Mouse (Mus musculus) neural tube, embryonic 12.5 days (tissue): ENCODE measurements around the gene Nckap5. TPM values are rescaled to one million over a fixed set of nuclear protein-coding genes. Genes with fewer than 3 reads are reported as not detected.

Experiments
- ATAC-seq: fragments of 200-750 bp; cut with Nextera tagmentation; 2 replicates; pipeline ENCODE4 v1.8.0; 2017; ENCODE audit warnings: low read depth, mild to moderate bottlenecking, moderate TSS enrichment, moderate library complexity; ENCODE audit not compliant: low FRiP score
- H3K27ac ChIP-seq: fragments of 300-500 bp; sonication (generic); 2 replicates; pipeline ENCODE4 v1.5.1; 2016
- H3K27me3 ChIP-seq: fragments of 300-500 bp; sonication (generic); replicated peaks from 2 replicates; pipeline ENCODE4 v1.6.1; 2016; ENCODE audit warnings: mild to moderate bottlenecking
- H3K36me3 ChIP-seq: fragments of 300-500 bp; sonication (generic); 2 replicates; pipeline ENCODE4 v1.6.1; 2016; ENCODE audit warnings: mild to moderate bottlenecking
- H3K4me1 ChIP-seq: fragments of 300-500 bp; sonication (generic); 2 replicates; pipeline ENCODE4 v1.6.1; 2016
- H3K4me2 ChIP-seq: fragments of 300-500 bp; sonication (generic); replicated peaks from 2 replicates; pipeline ENCODE4 v1.6.1; 2016; ENCODE audit warnings: mild to moderate bottlenecking
- H3K4me3 ChIP-seq: fragments of 300-500 bp; sonication (generic); 2 replicates; pipeline ENCODE4 v1.5.1; 2016
- H3K9ac ChIP-seq: fragments of 300-500 bp; sonication (generic); 2 replicates; pipeline ENCODE4 v1.6.1; 2016; ENCODE audit warnings: mild to moderate bottlenecking
- H3K9me3 ChIP-seq: fragments of 300-500 bp; sonication (generic); 2 replicates; pipeline ENCODE4 v1.6.1; 2016; ENCODE audit warnings: mild to moderate bottlenecking
- WGBS: fragments of 180-500 bp; shearing (Covaris S2); methylation state at CpG from one replicate; pipeline ENCODE4 v1.1.7; 2016; 5-methylcytosine and 5-hydroxymethylcytosine counted together
- polyA plus RNA-seq: library from polyadenylated mRNA; unstranded; fragments of >200 nt; fragmentation: Nextera tagmentation; extraction: Ambion mirVana; gene quantifications from 2 replicates; pipeline ENCODE4 v1.2.1, GENCODE M21; 2016

The Nckap5 gene
- polyA plus RNA-seq, 1 experiment from 2014 or later, result 25.4 TPM

- H3K9me3 ChIP-seq, result no peaks in the 10 kb centered on the region
- no peaks in the 10 kb centered on the region for H3K36me3 ChIP-seq
- whole genome bisulfite sequencing, result 53% methylated on average over 5 of the region's 5 CpGs
- no peak overlapping the region for H3K9ac ChIP-seq
- H3K27ac ChIP-seq, result no peak overlapping the region
- no peak for ATAC-seq
- no peak overlapping the region for H3K4me2 ChIP-seq
- 0 out of 2 replicates have a peak, but pooled peaks cover 2% of the 10 kb centered on the region for H3K4me1 ChIP-seq
- no peaks in the 10 kb centered on the region for H3K27me3 ChIP-seq
- no peak overlapping the region for H3K4me3 ChIP-seq
Observed at GRCm38 (mm10) chr1:126511835-126512445, 318.7 kb downstream of the Nckap5 start.

DNA sequence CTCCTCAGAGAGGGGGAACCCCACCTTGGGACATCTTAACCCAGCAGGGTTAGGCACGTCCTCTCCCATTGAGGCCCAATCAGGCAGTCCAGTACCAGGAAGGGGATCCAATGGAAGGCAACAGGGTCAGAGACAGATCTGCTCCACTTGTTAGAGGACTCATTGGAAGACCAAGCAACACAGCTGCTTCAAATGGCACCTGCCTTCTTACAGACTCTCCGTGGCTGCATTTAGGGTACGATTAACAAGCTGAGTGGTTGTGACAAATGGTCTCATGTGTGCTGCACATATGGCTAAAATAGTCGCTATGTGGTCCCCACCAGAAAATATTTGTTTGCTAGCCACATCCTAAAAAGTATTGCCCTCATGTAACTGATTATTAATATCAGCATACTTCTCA is 325.9 kb downstream of the Nckap5 start:
- Histone ChIP-seq H3K36me3 (no peaks in the 10 kb centered on the region), H3K27me3 (no peaks in the 10 kb centered on the region), H3K9me3 (no peaks in the 10 kb centered on the region), H3K9ac (no peak overlapping the region), H3K4me2 (no peak overlapping the region), H3K4me1 (no peaks in the 10 kb centered on the region), H3K4me3 (no peak overlapping the region), H3K27ac (no peak overlapping the region)
- ATAC-seq, result no peak
- WGBS, result 83% methylated on average over 4 of the region's 4 CpGs

DNA sequence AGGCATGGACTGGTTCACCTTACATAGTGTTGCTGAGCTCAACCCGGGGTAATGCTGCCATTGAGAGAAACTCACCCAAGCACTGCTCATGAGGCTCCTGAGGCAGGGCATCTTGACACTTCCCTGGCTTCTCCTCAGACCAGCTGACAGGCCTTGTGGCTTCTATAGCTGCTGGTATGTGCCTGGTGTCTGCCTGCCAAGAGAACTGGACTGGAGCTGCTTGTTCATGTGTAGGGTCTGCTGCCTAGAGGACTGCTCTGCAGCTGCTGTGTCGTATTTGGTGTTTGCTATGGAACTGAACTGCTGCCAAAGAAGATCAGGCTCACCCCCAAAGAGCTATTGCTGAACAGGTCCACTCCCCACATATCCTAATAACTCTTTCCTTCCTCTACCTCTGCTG is 327.9 kb downstream of the Nckap5 start:
- ATAC-seq, result no peak
- WGBS, result 91% methylated on average over 2 of the region's 2 CpGs
- no peaks in the 10 kb centered on the region for H3K9me3 ChIP-seq
- H3K27ac ChIP-seq, result no peak overlapping the region
- no peaks in the 10 kb centered on the region for H3K36me3 ChIP-seq
- no peak overlapping the region for H3K4me2 ChIP-seq
- H3K4me1 ChIP-seq, result no peaks in the 10 kb centered on the region
- no peaks in the 10 kb centered on the region for H3K27me3 ChIP-seq
- H3K9ac ChIP-seq, result no peak overlapping the region
- no peak overlapping the region for H3K4me3 ChIP-seq

- peaks cover 7% of the 10 kb centered on the region for H3K4me1 ChIP-seq
- no peaks in the 10 kb centered on the region for H3K27me3 ChIP-seq
- H3K4me3 ChIP-seq, result no peak overlapping the region
- no peak overlapping the region for H3K4me2 ChIP-seq
- ATAC-seq, result no peak
- H3K9me3 ChIP-seq, result no peaks in the 10 kb centered on the region
- H3K27ac ChIP-seq, result no peak overlapping the region
- no peaks in the 10 kb centered on the region for H3K36me3 ChIP-seq
- H3K9ac ChIP-seq, result no peak overlapping the region
- WGBS, result 79% methylated on average over 7 of the region's 7 CpGs
Observed at GRCm38 (mm10) chr1:126496722-126497121, 333.9 kb downstream of the Nckap5 start.

GRCm38 (mm10) chr1:126492206-126493071 is 338.2 kb downstream of the Nckap5 start:
- no peaks in the 10 kb centered on the region for H3K36me3 ChIP-seq
- peak; percentile 89 for ATAC-seq
- 8% methylated on average over 35 of the region's 35 CpGs for WGBS
- H3K27ac ChIP-seq, result no peak overlapping the region
- H3K9me3 ChIP-seq, result no peaks in the 10 kb centered on the region
- H3K27me3 ChIP-seq, result no peaks in the 10 kb centered on the region
- peak overlapping the region; percentile 70 for H3K9ac ChIP-seq
- peaks cover 18% of the 10 kb centered on the region for H3K4me1 ChIP-seq
- peak overlapping the region; percentile 83 for H3K4me2 ChIP-seq
- H3K4me3 ChIP-seq, result peak overlapping the region; percentile 52

DNA sequence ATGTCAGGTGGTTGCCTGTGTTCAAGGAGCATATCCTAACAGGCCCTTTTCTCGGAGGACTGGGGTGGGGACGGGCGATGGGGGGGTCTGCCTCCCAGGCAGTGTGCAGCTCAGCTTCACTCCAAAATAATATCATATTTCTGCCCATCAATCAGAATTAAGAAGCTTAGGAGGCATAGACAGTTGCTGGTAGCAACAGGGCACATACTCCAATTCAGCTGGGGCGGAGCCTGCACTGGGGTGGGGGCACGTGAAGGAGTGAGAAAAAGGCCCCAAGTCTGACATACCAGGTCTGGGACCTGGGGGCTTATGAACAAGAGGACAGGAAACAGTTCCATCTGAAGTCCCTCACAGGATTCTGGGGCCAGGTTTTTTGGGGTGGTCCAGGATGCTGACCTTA is 339.2 kb downstream of the Nckap5 start:
- no peak for ATAC-seq
- H3K4me3 ChIP-seq, result no peak overlapping the region
- no peaks in the 10 kb centered on the region for H3K9me3 ChIP-seq
- peak overlapping the region; percentile 83; the same call in 1 of the 2 replicates for H3K4me2 ChIP-seq
- H3K9ac ChIP-seq, result no peak overlapping the region
- WGBS, result 83% methylated on average over 5 of the region's 5 CpGs
- H3K4me1 ChIP-seq, result peaks cover 18% of the 10 kb centered on the region
- no peak overlapping the region for H3K27ac ChIP-seq
- no peaks in the 10 kb centered on the region for H3K27me3 ChIP-seq
- H3K36me3 ChIP-seq, result no peaks in the 10 kb centered on the region

GRCm38 (mm10) chr1:126490256-126490655 is 340.3 kb downstream of the Nckap5 start:
- no peaks in the 10 kb centered on the region for H3K9me3 ChIP-seq
- H3K27ac ChIP-seq, result no peak overlapping the region
- no peak for ATAC-seq
- WGBS, result 67% methylated on average over 6 of the region's 6 CpGs
- H3K9ac ChIP-seq, result no peak overlapping the region
- no peaks in the 10 kb centered on the region for H3K27me3 ChIP-seq
- peaks cover 18% of the 10 kb centered on the region for H3K4me1 ChIP-seq
- H3K4me2 ChIP-seq, result no peak overlapping the region
- H3K4me3 ChIP-seq, result no peak overlapping the region
- H3K36me3 ChIP-seq, result no peaks in the 10 kb centered on the region

GRCm38 (mm10) chr1:126484664-126485087 is 345.9 kb downstream of the Nckap5 start:
- Histone ChIP-seq H3K27ac (no peak overlapping the region), H3K9me3 (no peaks in the 10 kb centered on the region), H3K4me1 (peaks cover 1% of the 10 kb centered on the region; the same call in 1 of the 2 replicates), H3K36me3 (no peaks in the 10 kb centered on the region), H3K4me2 (no peak overlapping the region), H3K27me3 (no peaks in the 10 kb centered on the region), H3K4me3 (no peak overlapping the region), H3K9ac (no peak overlapping the region)
- 83% methylated on average over 6 of the region's 6 CpGs for WGBS
- no peak for ATAC-seq

DNA sequence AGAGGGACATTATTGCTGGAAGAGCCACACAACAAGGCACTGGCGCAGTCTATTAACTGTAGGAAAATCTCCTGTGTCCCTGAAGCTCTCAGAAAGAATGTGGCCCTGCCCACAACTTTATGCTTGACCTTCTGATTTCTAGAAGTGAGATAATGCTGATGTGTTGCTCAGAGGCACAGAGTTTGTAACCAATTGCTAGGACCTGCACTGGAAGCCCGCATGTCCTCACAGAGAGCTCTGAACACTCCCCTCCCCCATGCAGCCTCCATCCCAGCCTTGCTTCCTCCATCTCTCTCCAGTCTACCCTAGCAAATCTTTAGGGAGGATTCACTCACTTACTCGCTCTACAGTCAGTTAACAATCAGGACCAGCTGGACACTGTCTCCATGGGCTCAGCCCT is 346.9 kb downstream of the Nckap5 start:
- Histone ChIP-seq H3K4me3 (no peak overlapping the region), H3K27ac (no peak overlapping the region), H3K4me1 (no peaks in the 10 kb centered on the region; the same call in 1 of the 2 replicates), H3K9ac (no peak overlapping the region), H3K36me3 (no peaks in the 10 kb centered on the region), H3K9me3 (no peaks in the 10 kb centered on the region), H3K27me3 (no peaks in the 10 kb centered on the region), H3K4me2 (no peak overlapping the region)
- WGBS, result 89% methylated on average over 3 of the region's 3 CpGs
- ATAC-seq, result no peak

GRCm38 (mm10) chr1:126481459-126482228 is 349.0 kb downstream of the Nckap5 start:
- Histone ChIP-seq H3K36me3 (no peaks in the 10 kb centered on the region), H3K4me2 (no peak overlapping the region), H3K4me1 (no peaks in the 10 kb centered on the region; the same call in 1 of the 2 replicates), H3K9ac (no peak overlapping the region), H3K27me3 (no peaks in the 10 kb centered on the region), H3K27ac (no peak overlapping the region), H3K4me3 (no peak overlapping the region), H3K9me3 (no peaks in the 10 kb centered on the region)
- WGBS, result 87% methylated on average over 7 of the region's 7 CpGs
- ATAC-seq, result no peak

DNA sequence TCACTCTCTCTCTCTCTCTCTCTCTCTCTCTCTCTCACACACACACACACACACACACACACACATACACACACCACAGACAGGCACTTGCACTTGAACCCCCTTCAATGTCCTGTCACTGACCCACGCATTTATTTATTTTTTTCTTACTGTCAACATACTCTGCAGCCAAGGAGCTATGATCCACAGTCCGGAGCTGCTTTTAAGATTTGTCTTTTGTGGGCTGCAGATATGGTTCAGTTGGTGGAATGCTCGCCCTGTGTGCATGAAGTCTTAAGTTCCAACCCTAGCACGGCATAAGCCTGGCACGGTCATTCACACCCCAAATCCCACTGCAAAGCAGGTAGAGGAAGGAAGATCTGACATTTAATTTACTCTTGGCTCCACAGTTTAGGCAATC is 357.6 kb downstream of the Nckap5 start:
- no peak overlapping the region for H3K4me2 ChIP-seq
- no peaks in the 10 kb centered on the region for H3K27me3 ChIP-seq
- ATAC-seq, result no peak
- no peaks in the 10 kb centered on the region for H3K9me3 ChIP-seq
- H3K4me1 ChIP-seq, result no peaks in the 10 kb centered on the region
- H3K9ac ChIP-seq, result no peak overlapping the region
- no peak overlapping the region for H3K4me3 ChIP-seq
- WGBS, result 78% methylated on average over 5 of the region's 5 CpGs
- H3K27ac ChIP-seq, result no peak overlapping the region
- H3K36me3 ChIP-seq, result no peaks in the 10 kb centered on the region

DNA sequence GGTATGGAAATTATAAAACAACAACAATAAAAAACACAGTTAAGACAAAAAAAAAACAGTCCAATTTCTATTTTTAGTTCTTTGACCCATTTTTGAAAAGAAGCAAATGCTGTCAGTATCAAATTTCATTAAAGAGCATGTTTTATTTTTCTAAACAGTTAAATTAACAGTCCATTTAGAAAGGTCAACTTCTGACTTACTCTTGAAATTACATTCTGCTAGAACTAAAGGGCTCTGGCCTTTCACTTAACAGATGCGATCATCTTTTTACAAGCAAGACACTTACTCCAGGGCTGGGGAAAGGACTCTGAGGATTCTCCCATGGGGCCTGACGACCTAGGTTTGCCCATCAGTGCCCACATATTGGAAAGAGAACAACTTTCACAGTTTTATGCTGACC is 359.2 kb downstream of the Nckap5 start:
- Histone ChIP-seq H3K4me3 (no peak overlapping the region), H3K4me1 (no peaks in the 10 kb centered on the region), H3K27me3 (no peaks in the 10 kb centered on the region), H3K27ac (no peak overlapping the region), H3K9me3 (no peaks in the 10 kb centered on the region), H3K4me2 (no peak overlapping the region), H3K9ac (no peak overlapping the region), H3K36me3 (no peaks in the 10 kb centered on the region)
- 59% methylated on average over 2 of the region's 2 CpGs for WGBS
- no peak for ATAC-seq
